Mouse (Mus musculus): ENCODE measurements around the gene Foxc1. TPM values are rescaled to one million over a fixed set of nuclear protein-coding genes. Genes with fewer than 3 reads are reported as not detected.

The Foxc1 gene
- 1.4 and 1.9 TPM in 2 replicates for polyA plus RNA-seq (2012; rRNA removed)

DNA sequence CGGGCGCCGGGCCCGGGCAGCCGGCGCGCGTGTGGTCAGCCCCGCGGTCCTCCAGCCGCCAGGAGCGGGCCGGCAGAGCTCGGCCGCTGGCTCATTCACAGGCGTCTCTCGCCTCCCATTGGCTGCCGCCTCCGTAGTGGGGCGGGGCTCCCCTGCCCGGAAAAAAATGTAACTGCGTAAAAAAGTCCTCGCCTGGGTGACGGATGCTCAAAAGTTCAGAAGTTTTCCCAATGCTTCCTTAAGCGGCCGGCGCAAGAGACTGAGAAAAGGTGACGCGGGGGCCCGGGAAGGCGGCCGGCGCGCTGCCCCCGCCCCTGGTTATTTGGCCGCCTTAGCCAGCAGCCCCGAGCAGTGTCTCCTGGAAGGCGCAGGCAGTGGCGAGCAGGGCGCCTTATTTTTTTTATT, at the start of gene Foxc1:
Gene Foxc1, plus strand, starts transcription at position 206 of the 405 bp plus-strand sequence.
- TF ChIP-seq CTCF (IDR thresholded peaks at IDR 0.05; ENCODE audit: insufficient read depth, low read length) (no peak), POLR2A (IDR thresholded peaks at IDR 0.05; ENCODE audit: borderline replicate concordance, extremely low read depth, low read depth, low read length) (0 out of 2 replicates have a peak, but pooled peaks have one; percentile 15)
- WGBS, result 0% methylated on average over 39 of the region's 40 CpGs
- peak within 1 kb of the TSS; percentile 64 for H3K4me3 ChIP-seq (replicated peaks; ENCODE audit: extremely low read depth, low read depth, low read length)
- DNase-seq, result peak; percentile 76
- peaks cover 9% of the 10 kb centered on the region for H3K4me1 ChIP-seq (ENCODE audit: control insufficient read depth, insufficient read depth, low read length)

DNA sequence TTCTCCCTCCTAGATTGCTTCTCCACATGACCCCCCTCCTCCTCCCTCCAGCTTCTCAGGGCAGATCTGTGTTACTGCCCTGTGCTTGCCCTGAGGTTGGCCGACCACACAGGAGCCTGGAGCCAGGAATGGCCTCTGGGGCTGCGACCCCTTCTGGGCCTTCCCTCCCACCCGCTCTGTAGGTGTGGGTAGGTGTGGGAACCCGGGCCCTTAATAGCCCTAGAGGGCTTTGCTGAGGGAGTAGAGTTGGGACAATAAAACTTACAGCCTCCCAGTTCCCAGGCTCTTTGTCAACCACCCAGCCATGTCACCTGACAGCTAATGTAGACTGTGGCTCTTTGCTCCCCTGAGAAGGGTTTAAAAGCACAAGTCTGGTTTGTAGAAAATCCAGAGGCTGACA, 46.0 kb upstream of the Foxc1 start:
- DNase-seq, result no peak
- WGBS, result 26% methylated on average over 4 of the region's 4 CpGs
- TF ChIP-seq CTCF (IDR thresholded peaks at IDR 0.05; ENCODE audit: insufficient read depth, low read length) (no peak), POLR2A (IDR thresholded peaks at IDR 0.05; ENCODE audit: borderline replicate concordance, extremely low read depth, low read depth, low read length) (no peak)
- Histone ChIP-seq H3K4me1 (ENCODE audit: control insufficient read depth, insufficient read depth, low read length) (no peaks in the 10 kb centered on the region), H3K4me3 (replicated peaks; ENCODE audit: extremely low read depth, low read depth, low read length) (no peak overlapping the region)

GRCm38 (mm10) chr13:31761057-31761456, 45.4 kb upstream of the Foxc1 start:
- WGBS, result 77% methylated on average over 4 of the region's 4 CpGs
- H3K4me1 ChIP-seq (ENCODE audit: control insufficient read depth, insufficient read depth, low read length), result no peaks in the 10 kb centered on the region
- no peak overlapping the region for H3K4me3 ChIP-seq (replicated peaks; ENCODE audit: extremely low read depth, low read depth, low read length)
- TF ChIP-seq CTCF (IDR thresholded peaks at IDR 0.05; ENCODE audit: insufficient read depth, low read length), result no peak
- TF ChIP-seq POLR2A (IDR thresholded peaks at IDR 0.05; ENCODE audit: borderline replicate concordance, extremely low read depth, low read depth, low read length), result no peak
- DNase-seq, result no peak

DNA sequence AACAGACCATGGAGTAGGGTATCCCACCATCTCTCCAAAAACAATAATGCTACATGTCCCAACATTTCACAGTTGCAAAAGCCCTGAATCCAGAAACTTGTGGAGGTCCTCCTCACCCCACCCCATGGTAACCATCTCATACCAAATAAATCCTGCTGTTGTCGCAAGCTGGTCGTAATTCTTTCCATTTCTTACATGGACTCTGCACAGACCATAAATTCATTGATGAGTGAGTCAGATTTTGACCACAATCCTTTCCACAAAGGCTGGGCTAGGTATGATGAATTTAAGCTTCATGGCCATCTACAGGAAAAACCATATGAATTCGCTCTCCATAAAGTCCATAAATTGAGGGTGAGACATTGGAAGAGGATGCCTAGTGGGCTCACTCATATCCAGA, 42.0 kb upstream of the Foxc1 start:
- TF ChIP-seq POLR2A (IDR thresholded peaks at IDR 0.05; ENCODE audit: borderline replicate concordance, extremely low read depth, low read depth, low read length) (no peak), CTCF (IDR thresholded peaks at IDR 0.05; ENCODE audit: insufficient read depth, low read length) (no peak)
- WGBS, result 91% methylated on average over 3 of the region's 3 CpGs
- no peak overlapping the region for H3K4me3 ChIP-seq (replicated peaks; ENCODE audit: extremely low read depth, low read depth, low read length)
- H3K4me1 ChIP-seq (ENCODE audit: control insufficient read depth, insufficient read depth, low read length), result no peaks in the 10 kb centered on the region
- DNase-seq, result no peak

- 58% methylated on average over 2 of the region's 2 CpGs for WGBS
- TF ChIP-seq POLR2A (IDR thresholded peaks at IDR 0.05; ENCODE audit: borderline replicate concordance, extremely low read depth, low read depth, low read length) (no peak), CTCF (IDR thresholded peaks at IDR 0.05; ENCODE audit: insufficient read depth, low read length) (no peak)
- H3K4me1 ChIP-seq (ENCODE audit: control insufficient read depth, insufficient read depth, low read length), result no peaks in the 10 kb centered on the region
- no peak for DNase-seq
- no peak overlapping the region for H3K4me3 ChIP-seq (replicated peaks; ENCODE audit: extremely low read depth, low read depth, low read length)
Observed at GRCm38 (mm10) chr13:31765564-31765963, 40.9 kb upstream of the Foxc1 start.

DNA sequence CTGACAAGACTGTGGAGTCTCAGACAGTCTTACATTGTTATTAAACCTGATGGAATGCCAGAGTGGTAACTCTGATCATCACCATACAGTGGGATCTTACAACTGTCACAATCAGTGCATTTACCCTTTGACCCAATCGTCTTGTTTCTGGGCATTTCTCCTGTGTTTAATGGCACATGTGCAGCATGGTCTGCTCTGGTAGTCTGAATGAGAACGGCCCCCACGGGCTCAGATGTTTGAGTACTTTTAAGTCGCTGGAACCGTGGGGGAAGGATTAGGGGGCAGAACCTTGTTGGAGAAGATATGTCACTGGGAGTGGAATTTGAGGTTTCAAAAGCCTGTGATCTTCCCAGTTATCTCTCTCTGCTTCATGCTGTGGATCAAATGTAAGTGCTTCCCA, 33.6 kb upstream of the Foxc1 start:
- no peak for DNase-seq
- TF ChIP-seq CTCF (IDR thresholded peaks at IDR 0.05; ENCODE audit: insufficient read depth, low read length) (no peak), POLR2A (IDR thresholded peaks at IDR 0.05; ENCODE audit: borderline replicate concordance, extremely low read depth, low read depth, low read length) (no peak)
- WGBS, result 76% methylated on average over 5 of the region's 5 CpGs
- Histone ChIP-seq H3K4me3 (replicated peaks; ENCODE audit: extremely low read depth, low read depth, low read length) (no peak overlapping the region), H3K4me1 (ENCODE audit: control insufficient read depth, insufficient read depth, low read length) (no peaks in the 10 kb centered on the region)

DNA sequence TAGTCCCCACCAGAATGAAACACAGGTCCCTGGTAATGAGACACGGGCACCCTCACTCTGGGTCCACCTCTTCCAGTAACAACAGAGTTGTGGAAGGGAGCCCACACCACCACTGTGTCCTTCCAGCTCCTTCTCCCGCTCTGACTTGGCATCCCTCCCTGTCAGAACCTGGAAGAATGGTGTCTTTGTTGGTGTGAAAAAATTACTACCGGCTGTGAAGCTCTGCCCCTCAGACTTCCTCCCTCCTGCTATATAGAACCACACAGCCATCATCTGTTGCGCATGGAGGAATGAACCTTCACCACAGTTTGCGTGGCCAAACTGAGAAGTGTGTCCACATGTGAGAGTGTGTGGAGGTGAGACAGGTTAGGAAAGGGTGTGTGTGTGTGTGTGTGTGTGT, 30.7 kb upstream of the Foxc1 start:
- no peak for DNase-seq
- 62% methylated on average over 5 of the region's 5 CpGs for WGBS
- no peak overlapping the region for H3K4me3 ChIP-seq (replicated peaks; ENCODE audit: extremely low read depth, low read depth, low read length)
- TF ChIP-seq POLR2A (IDR thresholded peaks at IDR 0.05; ENCODE audit: borderline replicate concordance, extremely low read depth, low read depth, low read length) (no peak), CTCF (IDR thresholded peaks at IDR 0.05; ENCODE audit: insufficient read depth, low read length) (no peak)
- H3K4me1 ChIP-seq (ENCODE audit: control insufficient read depth, insufficient read depth, low read length), result no peaks in the 10 kb centered on the region

- WGBS, result 50% methylated on average over 17 of the region's 17 CpGs
- no peak for TF ChIP-seq POLR2A (IDR thresholded peaks at IDR 0.05; ENCODE audit: borderline replicate concordance, extremely low read depth, low read depth, low read length)
- TF ChIP-seq CTCF (IDR thresholded peaks at IDR 0.05; ENCODE audit: insufficient read depth, low read length), result no peak
Observed at GRCm38 (mm10) chr13:31779281-31779981, 27.0 kb upstream of the Foxc1 start.

DNA sequence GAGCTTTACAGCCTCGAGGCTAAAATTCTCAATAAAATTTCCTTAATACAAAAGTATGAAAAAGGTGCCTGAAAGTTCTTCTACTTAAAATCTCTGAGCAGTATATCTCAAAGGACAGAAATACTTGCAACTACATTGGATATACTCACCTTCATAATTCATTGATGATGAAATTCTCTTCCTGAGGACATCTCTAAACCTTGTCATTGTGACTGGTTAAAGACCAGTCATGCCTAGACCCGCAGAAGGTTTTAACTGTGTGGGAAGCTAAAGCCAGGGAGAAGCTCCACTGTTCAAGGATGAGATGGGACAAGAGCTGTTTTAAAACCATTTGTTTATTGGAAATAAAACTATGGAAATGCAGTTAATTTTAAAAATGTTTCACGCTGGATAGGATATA, 26.1 kb upstream of the Foxc1 start:
- DNase-seq, result no peak
- H3K4me3 ChIP-seq (replicated peaks; ENCODE audit: extremely low read depth, low read depth, low read length), result no peak overlapping the region
- no peaks in the 10 kb centered on the region for H3K4me1 ChIP-seq (ENCODE audit: control insufficient read depth, insufficient read depth, low read length)
- 89% methylated on average over 3 of the region's 3 CpGs for WGBS
- no peak for TF ChIP-seq POLR2A (IDR thresholded peaks at IDR 0.05; ENCODE audit: borderline replicate concordance, extremely low read depth, low read depth, low read length)
- TF ChIP-seq CTCF (IDR thresholded peaks at IDR 0.05; ENCODE audit: insufficient read depth, low read length), result no peak

More at GRCm38 (mm10) chr13:31779281-31779981, 27.0 kb upstream of the Foxc1 start:
- no peak for DNase-seq
- H3K4me3 ChIP-seq (replicated peaks; ENCODE audit: extremely low read depth, low read depth, low read length), result no peak overlapping the region
- H3K4me1 ChIP-seq (ENCODE audit: control insufficient read depth, insufficient read depth, low read length), result no peaks in the 10 kb centered on the region

DNA sequence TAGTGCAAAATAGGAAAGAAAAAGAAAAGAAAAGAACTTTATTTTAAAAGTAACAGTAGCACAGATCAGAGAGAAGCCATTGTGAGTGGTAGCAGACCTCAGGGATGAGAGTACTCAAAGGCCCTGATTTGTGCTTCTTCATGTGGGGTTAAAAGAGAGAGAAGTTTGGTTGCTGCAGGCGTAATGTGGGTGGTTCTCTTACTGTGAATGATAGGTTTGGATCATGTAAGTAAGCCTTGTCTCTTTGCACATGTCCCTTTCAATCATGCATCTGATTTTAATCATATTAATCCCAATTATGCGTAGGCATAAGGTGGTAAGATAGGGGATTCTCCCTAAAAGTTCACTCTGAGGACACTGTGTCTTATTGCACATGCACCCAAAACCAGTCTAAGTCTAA, 24.4 kb upstream of the Foxc1 start:
- WGBS, result 95% methylated on average over 2 of the region's 2 CpGs
- no peaks in the 10 kb centered on the region for H3K4me1 ChIP-seq (ENCODE audit: control insufficient read depth, insufficient read depth, low read length)
- TF ChIP-seq POLR2A (IDR thresholded peaks at IDR 0.05; ENCODE audit: borderline replicate concordance, extremely low read depth, low read depth, low read length), result no peak
- no peak for TF ChIP-seq CTCF (IDR thresholded peaks at IDR 0.05; ENCODE audit: insufficient read depth, low read length)
- no peak overlapping the region for H3K4me3 ChIP-seq (replicated peaks; ENCODE audit: extremely low read depth, low read depth, low read length)
- no peak for DNase-seq

Data from lung, adult 2 months (tissue).